Mouse (Mus musculus): ENCODE measurements around the gene Gpkow. TPM values are rescaled to one million over a fixed set of nuclear protein-coding genes. Genes with fewer than 3 reads are reported as not detected.

The Gpkow gene
- total and polyA plus RNA-seq, 3 experiments = 23.4 to 539 (median 37.0) TPM

DNA sequence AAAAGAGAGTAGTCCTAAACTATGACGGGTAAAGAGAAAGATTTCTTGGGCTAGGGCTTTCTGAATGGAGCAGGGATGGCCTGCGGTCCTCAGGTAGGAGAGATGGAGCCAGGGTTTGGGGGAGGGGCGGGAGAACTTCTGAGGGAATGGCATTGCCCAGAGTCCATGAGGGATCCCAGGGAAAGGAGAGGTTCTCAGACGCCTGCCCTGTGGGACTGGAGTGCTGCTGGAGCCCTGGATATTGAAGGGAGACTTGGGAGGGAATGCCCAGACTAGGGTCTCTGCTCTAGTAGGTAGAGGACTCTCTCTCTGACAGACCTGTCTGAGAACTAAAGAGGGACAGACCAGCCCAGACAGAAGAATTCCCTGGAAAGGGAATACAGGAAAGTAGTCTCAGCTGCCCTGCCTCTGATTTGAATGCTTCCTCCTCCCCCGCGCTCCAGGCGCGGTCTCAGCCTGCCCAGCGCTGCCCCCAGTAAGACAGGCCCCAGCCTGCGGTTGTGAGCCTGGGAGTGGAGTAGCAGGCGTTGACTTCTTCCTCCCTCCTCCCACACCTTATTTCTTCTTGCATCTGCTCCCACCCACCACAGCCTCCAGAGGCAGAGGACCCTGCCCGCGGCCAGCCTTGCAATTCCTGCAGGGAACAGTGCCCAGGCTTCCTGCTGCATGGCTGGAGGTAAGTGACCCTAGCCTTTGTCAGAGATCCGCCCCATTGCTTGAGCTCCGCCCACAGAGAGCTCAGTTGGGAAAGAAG lies 38.7 kb upstream of the Gpkow start:
- no peak for DNase-seq (ENCODE audit: low read depth, low spot score)
- no peak overlapping the region for H3K9ac ChIP-seq (ENCODE audit: control insufficient read depth, low read depth, low read length, poor library complexity, severe bottlenecking)
- H3K27ac ChIP-seq (ENCODE audit: control insufficient read depth, low read depth, low read length) = no peak overlapping the region
- peaks cover 2% of the 10 kb centered on the region in 2 experiments; a peak in 2 of 4 replicates for H3K27me3 ChIP-seq (ENCODE audit: control insufficient read depth in 1 of 2, insufficient read depth in 2 of 2, low read length in 2 of 2)
- no peak overlapping the region for H3K4me3 ChIP-seq (ENCODE audit: control insufficient read depth in 1 of 2, insufficient read depth in 1 of 2, low read depth in 2 of 2, low read length in 2 of 2)
- H3K79me2 ChIP-seq (ENCODE audit: control insufficient read depth, insufficient read depth, low read length, poor library complexity) = no peaks in the 10 kb centered on the region; the same call in 1 of the 2 replicates
- H3K36me3 ChIP-seq (ENCODE audit: control insufficient read depth in 1 of 2, insufficient read depth in 2 of 2, low read length in 2 of 2) = no peaks in the 10 kb centered on the region
- TF ChIP-seq BHLHE40 (IDR thresholded peaks at IDR 0.05; ENCODE audit: borderline replicate concordance, low read depth, low read length) (no peak), POLR2A (IDR thresholded peaks at IDR 0.05; ENCODE audit: control insufficient read depth in 1 of 2, insufficient read depth in 1 of 2, low read depth in 1 of 2, low read length in 2 of 2, poor library complexity in 1 of 2) (no peak), TBP (IDR thresholded peaks at IDR 0.05; ENCODE audit: low read depth, low read length) (no peak), CHD2 (IDR thresholded peaks at IDR 0.05; ENCODE audit: low read length) (no peak), RAD21 (IDR thresholded peaks at IDR 0.05; ENCODE audit: low read depth, low read length) (no peak), ZMIZ1 (IDR thresholded peaks at IDR 0.05; ENCODE audit: low read depth, low read length) (no peak), NELFE (IDR thresholded peaks at IDR 0.05; ENCODE audit: low read depth, low read length) (no peak), MYB (IDR thresholded peaks at IDR 0.05; ENCODE audit: low read depth, low read length) (no peak), POLR2AphosphoS2 (IDR thresholded peaks at IDR 0.05; ENCODE audit: low read length) (no peak), ETS1 (IDR thresholded peaks at IDR 0.05; ENCODE audit: low read depth, low read length) (no peak), SIN3A (IDR thresholded peaks at IDR 0.05; ENCODE audit: low read length) (no peak), RCOR1 (IDR thresholded peaks at IDR 0.05; ENCODE audit: low read depth, low read length) (no peak)
- H3K9me3 ChIP-seq (replicated peaks; ENCODE audit: insufficient read depth, low read length) = no peaks in the 10 kb centered on the region
- H3K4me1 ChIP-seq (ENCODE audit: control insufficient read depth in 1 of 2, insufficient read depth in 2 of 2, low read length in 2 of 2) = peaks cover 0 to 6% of the 10 kb centered on the region in 2 experiments; a peak in 2 of 4 replicates

DNA sequence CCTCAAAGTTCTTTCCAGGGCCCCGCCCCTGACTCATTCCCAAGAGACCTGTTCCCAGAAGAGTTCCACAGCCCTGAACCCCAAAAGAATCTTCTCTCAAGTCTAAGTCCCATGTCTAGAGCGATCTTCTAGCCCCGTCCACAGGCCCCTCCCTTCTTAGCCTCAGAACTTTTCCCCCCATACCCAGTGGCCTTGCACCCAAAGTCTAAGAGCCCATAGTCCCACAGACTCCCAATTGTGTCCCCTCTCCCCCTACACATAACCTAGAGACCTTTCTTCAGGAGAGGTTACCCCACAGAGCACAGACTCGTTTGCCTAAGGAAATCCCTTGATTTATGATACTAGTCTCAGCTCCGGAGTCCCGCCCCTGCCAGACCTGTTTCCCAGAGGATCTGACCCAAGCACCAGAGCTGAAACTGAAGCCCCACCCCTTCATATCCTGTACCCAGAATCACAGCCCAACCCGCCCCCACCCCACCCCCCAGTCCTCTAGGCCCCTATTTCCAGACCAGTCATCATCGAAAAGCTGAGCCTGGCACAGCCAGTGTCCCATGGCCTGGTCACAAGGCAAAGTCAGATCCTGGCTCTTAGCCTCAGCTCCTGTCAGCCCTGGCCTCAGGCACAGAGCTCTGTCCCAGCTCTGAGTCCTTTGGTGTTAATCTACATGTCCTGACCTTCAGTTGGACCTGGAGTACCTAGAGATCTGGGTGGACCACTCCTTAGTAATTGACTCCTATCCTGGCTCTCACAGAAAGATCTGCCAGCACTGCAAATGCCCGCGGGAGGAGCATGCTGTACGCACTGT lies 37.9 kb upstream of the Gpkow start:
- Histone ChIP-seq H3K9me3 (replicated peaks; ENCODE audit: insufficient read depth, low read length) (no peaks in the 10 kb centered on the region), H3K36me3 (ENCODE audit: control insufficient read depth in 1 of 2, insufficient read depth in 2 of 2, low read length in 2 of 2) (no peaks in the 10 kb centered on the region), H3K27me3 (ENCODE audit: control insufficient read depth in 1 of 2, insufficient read depth in 2 of 2, low read length in 2 of 2) (peaks cover 2% of the 10 kb centered on the region in 2 experiments; a peak in 2 of 4 replicates), H3K9ac (ENCODE audit: control insufficient read depth, low read depth, low read length, poor library complexity, severe bottlenecking) (no peak overlapping the region), H3K4me3 (ENCODE audit: control insufficient read depth in 1 of 2, insufficient read depth in 1 of 2, low read depth in 2 of 2, low read length in 2 of 2) (no peak overlapping the region), H3K4me1 (ENCODE audit: control insufficient read depth in 1 of 2, insufficient read depth in 2 of 2, low read length in 2 of 2) (peaks cover 0 to 6% of the 10 kb centered on the region in 2 experiments; a peak in 2 of 4 replicates), H3K79me2 (ENCODE audit: control insufficient read depth, insufficient read depth, low read length, poor library complexity) (no peaks in the 10 kb centered on the region; the same call in 1 of the 2 replicates), H3K27ac (ENCODE audit: control insufficient read depth, low read depth, low read length) (no peak overlapping the region)
- no peak for DNase-seq (ENCODE audit: low read depth, low spot score)
- no peak for TF ChIP-seq BHLHE40 (IDR thresholded peaks at IDR 0.05; ENCODE audit: borderline replicate concordance, low read depth, low read length)
- TF ChIP-seq TCF12 (IDR thresholded peaks at IDR 0.05; ENCODE audit: low read depth, low read length) = no peak
- no peak for TF ChIP-seq SMC3 (IDR thresholded peaks at IDR 0.05; ENCODE audit: low read depth, low read length)
- no peak for TF ChIP-seq POLR2AphosphoS5 (IDR thresholded peaks at IDR 0.05; ENCODE audit: borderline replicate concordance, low read depth, low read length)
- no peak for TF ChIP-seq MAZ (IDR thresholded peaks at IDR 0.05; ENCODE audit: low read depth, low read length)
- no peak for TF ChIP-seq TBP (IDR thresholded peaks at IDR 0.05; ENCODE audit: low read depth, low read length)
- no peak for TF ChIP-seq CHD2 (IDR thresholded peaks at IDR 0.05; ENCODE audit: low read length)
- no peak for TF ChIP-seq NELFE (IDR thresholded peaks at IDR 0.05; ENCODE audit: low read depth, low read length)
- TF ChIP-seq SIN3A (IDR thresholded peaks at IDR 0.05; ENCODE audit: low read length) = no peak
- no peak for TF ChIP-seq NRF1 (IDR thresholded peaks at IDR 0.05; ENCODE audit: insufficient read depth, low read depth, low read length, poor library complexity, severe bottlenecking)
- TF ChIP-seq ZNF384 (IDR thresholded peaks at IDR 0.05; ENCODE audit: low read depth, low read length) = no peak
- TF ChIP-seq CTCF (IDR thresholded peaks at IDR 0.05 in 2 of 3, conservative IDR thresholded peaks at IDR 0.05 in 1 of 3; ENCODE audit: control insufficient read depth in 1 of 3, insufficient read depth in 1 of 3, low read depth in 2 of 3, low read length in 3 of 3, poor library complexity in 1 of 3, severe bottlenecking in 1 of 3) = no peak
- no peak for TF ChIP-seq GATA1 (IDR thresholded peaks at IDR 0.05; ENCODE audit: low read depth, low read length)
- no peak for TF ChIP-seq HCFC1 (IDR thresholded peaks at IDR 0.05; ENCODE audit: low read depth, low read length)

Measured in MEL (cell line).